ENCODE assay signal across 14 mouse cellular contexts in the genomic region with DNA sequence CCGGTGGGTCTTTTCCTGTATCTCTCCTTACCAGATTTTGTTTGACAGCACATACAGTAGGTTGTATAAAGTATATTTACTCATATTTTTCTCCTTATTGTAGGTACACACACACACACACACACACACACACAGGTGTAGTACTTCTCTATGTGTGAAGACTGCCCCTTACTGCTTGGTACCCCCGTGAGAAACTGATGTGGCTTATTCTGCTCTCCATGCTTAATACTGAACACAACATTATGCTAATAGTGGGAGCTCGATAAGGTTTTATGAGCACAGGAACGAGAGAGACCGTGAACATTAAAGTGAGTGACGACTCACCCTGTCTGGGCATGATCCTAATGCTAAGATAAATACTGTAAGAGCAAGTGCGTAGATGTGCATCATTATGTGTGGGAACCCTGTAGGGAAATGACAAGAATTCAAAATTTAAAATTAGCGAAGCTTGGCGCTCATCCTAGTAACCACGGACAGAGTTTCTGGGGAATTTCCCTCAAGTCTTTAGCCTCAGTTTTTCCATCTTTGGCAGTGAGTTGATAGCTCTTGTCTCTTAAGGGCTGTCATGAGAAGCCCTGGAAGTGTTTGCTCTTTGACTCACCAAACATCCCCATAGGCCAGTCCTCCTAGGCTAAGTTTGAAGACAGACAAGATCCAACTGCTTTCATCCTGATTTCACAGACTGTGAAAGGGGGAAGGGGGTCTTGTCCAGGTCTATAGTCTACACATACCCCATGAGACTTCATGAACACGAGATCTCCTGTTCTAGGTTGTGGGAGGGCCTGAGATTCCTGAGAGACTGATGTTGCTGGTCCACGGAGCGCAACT. TPM values are rescaled to one million over a fixed set of nuclear protein-coding genes. Genes with fewer than 3 reads are reported as not detected.
DNase-seq lines count a peak whose midpoint lies in the region; ATAC-seq lines count a peak whose summit lies in the region.
"Had no signal": no experiment of that assay in that cellular context is flagged by ENCODE, and none has a peak within 500 bp of the region (broad histone marks: within the 10 kb centered on the region; RNA-seq: fewer than 3 reads in every experiment).

No protein-coding gene starts in this region.

- peaks cover 51% of the 10 kb centered on the region for H3K4me1 ChIP-seq in heart, embryonic 15.5 days (replicated peaks)
- H3K4me1 ChIP-seq in limb, embryonic 12.5 days (replicated peaks) = peaks cover 28% of the 10 kb centered on the region
- H3K4me1 ChIP-seq in midbrain, embryonic 10.5 days = no peaks in the 10 kb centered on the region

- peak overlapping the region; percentile 60 for H3K27ac ChIP-seq in heart, embryonic 15.5 days
- peak overlapping the region; percentile 70 for H3K27ac ChIP-seq in limb, embryonic 12.5 days
- no peak overlapping the region for H3K27ac ChIP-seq in midbrain, embryonic 10.5 days (replicated peaks)
- H3K27ac ChIP-seq: forebrain, embryonic 10.5 days; stomach, embryonic 15.5 days had no signal

- H3K4me3 ChIP-seq in heart, embryonic 15.5 days = no peak overlapping the region
- no peak overlapping the region for H3K4me3 ChIP-seq in limb, embryonic 12.5 days (replicated peaks)
- no peak overlapping the region for H3K4me3 ChIP-seq in midbrain, embryonic 10.5 days
- H3K4me3 ChIP-seq: forebrain, embryonic 10.5 days; stomach, embryonic 15.5 days had no signal

- no peak overlapping the region for H3K9ac ChIP-seq in heart, embryonic 15.5 days
- H3K9ac ChIP-seq in limb, embryonic 12.5 days (replicated peaks) = no peak overlapping the region
- H3K9ac ChIP-seq: stomach, embryonic 15.5 days had no signal

- intact Hi-C loops in heart, postnatal 10 days (cut with DNase I) = no loop called here

- no peaks in the 10 kb centered on the region for H3K9me3 ChIP-seq in heart, embryonic 15.5 days (replicated peaks)
- H3K9me3 ChIP-seq in limb, embryonic 12.5 days = peaks cover 3% of the 10 kb centered on the region; the same call in 1 of the 2 replicates
- H3K9me3 ChIP-seq in midbrain, embryonic 10.5 days (replicated peaks) = no peaks in the 10 kb centered on the region; the same call in 1 of the 2 replicates
- H3K9me3 ChIP-seq: stomach, embryonic 15.5 days had no signal

- no peak for DNase-seq in heart, postnatal 10 days
- DNase-seq in 3134 (ENCODE audit: extremely low read depth, insufficient read length, low spot score) = peak; percentile 32
- DNase-seq in NIH3T3 (ENCODE audit: low read depth) = peak; percentile 81
- no peak for DNase-seq in urinary bladder, postnatal 14 days (ENCODE audit: low spot score)
- no peak for DNase-seq in midbrain, embryonic 10.5 days (ENCODE audit: low spot score)
- DNase-seq in embryo, embryonic 10.5 days (ENCODE audit: low spot score) = no peak
- DNase-seq: cerebellum, adult 2 months; thymus, postnatal 14 days had no signal

- H3K4me2 ChIP-seq in heart, embryonic 15.5 days = no peak overlapping the region
- 0 out of 2 replicates have a peak overlapping the region, but pooled peaks have one; percentile 6 for H3K4me2 ChIP-seq in limb, embryonic 12.5 days
- H3K4me2 ChIP-seq: stomach, embryonic 15.5 days had no signal

- H3K27me3 ChIP-seq in heart, embryonic 15.5 days = no peaks in the 10 kb centered on the region
- no peaks in the 10 kb centered on the region for H3K27me3 ChIP-seq in limb, embryonic 12.5 days
- no peaks in the 10 kb centered on the region for H3K27me3 ChIP-seq in midbrain, embryonic 10.5 days (ENCODE audit: low read depth, poor library complexity, severe bottlenecking)
- H3K27me3 ChIP-seq: stomach, embryonic 15.5 days had no signal

- H3K36me3 ChIP-seq in heart, embryonic 15.5 days = peaks cover 3% of the 10 kb centered on the region; the same call in 1 of the 2 replicates
- H3K36me3 ChIP-seq in limb, embryonic 12.5 days = no peaks in the 10 kb centered on the region
- no peaks in the 10 kb centered on the region for H3K36me3 ChIP-seq in midbrain, embryonic 10.5 days
- H3K36me3 ChIP-seq: forebrain, embryonic 10.5 days; stomach, embryonic 15.5 days had no signal

- WGBS in heart, embryonic 15.5 days = 74% methylated on average over 13 of the region's 13 CpGs
- WGBS in limb, embryonic 12.5 days = 63% methylated on average over 13 of the region's 13 CpGs
- WGBS in midbrain, embryonic 10.5 days = 92% methylated on average over 13 of the region's 13 CpGs

- ATAC-seq in heart, embryonic 15.5 days (replicated peaks; ENCODE audit: insufficient number of reproducible peaks, insufficient read depth, low FRiP score, low read depth) = no peak
- 0 out of 2 replicates have a peak, but pooled peaks have one; percentile 56 for ATAC-seq in limb, embryonic 12.5 days (ENCODE audit: insufficient number of reproducible peaks, insufficient read depth, low FRiP score, low TSS enrichment, low read depth)
- ATAC-seq: CD4-positive, CD25-positive, alpha-beta regulatory T cell, adult 4 months; midbrain, embryonic 16.5 days had no signal

RNA-seq across cellular contexts. Expression of a gene that starts 24.2 kb away (rescaled TPM):
- 92.7 and 107 TPM in 2 replicates for polyA plus RNA-seq in heart, embryonic 15.5 days (2015; fragmentation: Nextera tagmentation; extraction: Ambion mirVana)
- 10 to 100 TPM; 80.2 to 85.2 TPM for total RNA-seq in heart, postnatal 10 days (2021)
- polyA plus RNA-seq in limb, embryonic 12.5 days (2016; fragmentation: Nextera tagmentation; extraction: Ambion mirVana) = 56.5 and 66.7 TPM in 2 replicates
- polyA plus RNA-seq in midbrain, embryonic 10.5 days (2016; fragmentation: Nextera tagmentation; extraction: Ambion mirVana) = 43.5 and 52.9 TPM in 2 replicates

RNA-seq across cellular contexts. Expression of a gene that starts 48.4 kb away (rescaled TPM):
- 51.6 and 52.6 TPM in 2 replicates for polyA plus RNA-seq in heart, embryonic 15.5 days (2015; fragmentation: Nextera tagmentation; extraction: Ambion mirVana)
- total RNA-seq in heart, postnatal 10 days (2021) = 10 to 100 TPM; 52.4 to 54.1 TPM
- 47.9 and 51.5 TPM in 2 replicates for polyA plus RNA-seq in limb, embryonic 12.5 days (2016; fragmentation: Nextera tagmentation; extraction: Ambion mirVana)
- polyA plus RNA-seq in midbrain, embryonic 10.5 days (2016; fragmentation: Nextera tagmentation; extraction: Ambion mirVana) = 38.9 and 45.7 TPM in 2 replicates

Comparison
In these comparisons a context has a peak if more than half of its experiments do, and no peak if none do; other contexts are left out.
1. DNase-seq: peak in 3134 (single experiment) and NIH3T3 (single experiment); none in heart, postnatal 10 days (0 of 2), urinary bladder, postnatal 14 days (single experiment), midbrain, embryonic 10.5 days (single experiment) and embryo, embryonic 10.5 days (single experiment).